Mouse (Mus musculus): ENCODE results near the gene Ano6. TPM values are rescaled to one million over a fixed set of nuclear protein-coding genes. Genes with fewer than 3 reads are reported as not detected.

Ano6 gene
- polyA plus RNA-seq, 1 experiment: 54.5 TPM

- Histone ChIP-seq H3K79me2 (ENCODE audit: control insufficient read depth, insufficient read depth) (peaks cover 35% of the 10 kb centered on the region), H3K4me2 (ENCODE audit: low read depth) (no peak overlapping the region), H3K36me3 (ENCODE audit: control insufficient read depth, insufficient read depth) (peaks cover 51% of the 10 kb centered on the region), H3ac (ENCODE audit: control insufficient read depth, insufficient read length) (no peak overlapping the region), H3K4me3 (no peak overlapping the region), H3K27me3 (ENCODE audit: control insufficient read depth, insufficient read depth, insufficient read length) (no peaks in the 10 kb centered on the region)
- TF ChIP-seq SRF (IDR thresholded peaks at IDR 0.05; ENCODE audit: control insufficient read depth, insufficient read length, low read depth) (no peak), E2F4 (IDR thresholded peaks at IDR 0.05; ENCODE audit: insufficient read depth) (no peak), CEBPB (IDR thresholded peaks at IDR 0.05; ENCODE audit: insufficient read depth, poor library complexity, severe bottlenecking) (no peak), POLR2A (IDR thresholded peaks at IDR 0.05; ENCODE audit: insufficient read length, low read depth) (no peak), MAX (IDR thresholded peaks at IDR 0.05; ENCODE audit: low read depth) (no peak), POLR2AphosphoS2 (IDR thresholded peaks at IDR 0.05; ENCODE audit: insufficient read length, low read depth) (no peak), REST (IDR thresholded peaks at IDR 0.05; ENCODE audit: insufficient read depth, insufficient read length) (no peak), TCF12 (IDR thresholded peaks at IDR 0.05; ENCODE audit: insufficient read depth, poor library complexity, severe bottlenecking) (no peak), MYOG (IDR thresholded peaks at IDR 0.05; ENCODE audit: control insufficient read depth in 1 of 3, insufficient read depth in 1 of 3, insufficient read length in 2 of 3, low read depth in 2 of 3) (no peak), USF1 (IDR thresholded peaks at IDR 0.05; ENCODE audit: low read depth) (no peak), TCF3 (IDR thresholded peaks at IDR 0.05; ENCODE audit: insufficient read length, low read depth) (no peak), MYOD1 (IDR thresholded peaks at IDR 0.05; ENCODE audit: control insufficient read depth in 1 of 3, insufficient read length in 2 of 3, low read depth in 2 of 3) (no peak)
Measured at GRCm38 (mm10) chr15:95921072-95921471, 130.4 kb downstream of the Ano6 start.

DNA sequence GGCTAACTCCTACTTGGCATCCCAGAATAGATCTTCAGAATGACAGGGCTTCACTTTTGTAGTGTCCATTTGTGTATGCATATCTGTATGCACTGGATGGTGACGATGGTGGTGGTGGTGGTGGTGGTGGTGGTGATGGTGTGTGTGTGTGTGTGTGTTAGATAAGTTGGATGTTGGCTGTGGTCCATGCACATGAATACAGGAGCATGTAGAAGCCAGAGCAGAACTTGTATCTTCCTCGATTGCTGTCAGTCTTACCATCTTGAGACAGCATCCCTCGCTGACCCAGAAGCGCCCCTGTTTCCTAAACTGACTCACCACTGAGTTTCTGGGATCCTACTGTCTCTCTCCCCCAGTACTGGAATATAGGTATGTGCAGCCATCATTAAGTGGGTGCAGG, 131.0 kb downstream of the Ano6 start:
- no peak overlapping the region for H3K4me2 ChIP-seq (ENCODE audit: low read depth)
- H3ac ChIP-seq (ENCODE audit: control insufficient read depth, insufficient read length): no peak overlapping the region
- TF ChIP-seq REST (IDR thresholded peaks at IDR 0.05; ENCODE audit: insufficient read depth, insufficient read length): no peak
- TF ChIP-seq TCF3 (IDR thresholded peaks at IDR 0.05; ENCODE audit: insufficient read length, low read depth): no peak
- TF ChIP-seq MYOG (IDR thresholded peaks at IDR 0.05; ENCODE audit: control insufficient read depth in 1 of 3, insufficient read depth in 1 of 3, insufficient read length in 2 of 3, low read depth in 2 of 3): no peak
- TF ChIP-seq POLR2A (IDR thresholded peaks at IDR 0.05; ENCODE audit: insufficient read length, low read depth): no peak
- H3K4me3 ChIP-seq: no peak overlapping the region
- H3K27me3 ChIP-seq (ENCODE audit: control insufficient read depth, insufficient read depth, insufficient read length): no peaks in the 10 kb centered on the region
- peaks cover 35% of the 10 kb centered on the region for H3K79me2 ChIP-seq (ENCODE audit: control insufficient read depth, insufficient read depth)
- H3K36me3 ChIP-seq (ENCODE audit: control insufficient read depth, insufficient read depth): peaks cover 51% of the 10 kb centered on the region

DNA sequence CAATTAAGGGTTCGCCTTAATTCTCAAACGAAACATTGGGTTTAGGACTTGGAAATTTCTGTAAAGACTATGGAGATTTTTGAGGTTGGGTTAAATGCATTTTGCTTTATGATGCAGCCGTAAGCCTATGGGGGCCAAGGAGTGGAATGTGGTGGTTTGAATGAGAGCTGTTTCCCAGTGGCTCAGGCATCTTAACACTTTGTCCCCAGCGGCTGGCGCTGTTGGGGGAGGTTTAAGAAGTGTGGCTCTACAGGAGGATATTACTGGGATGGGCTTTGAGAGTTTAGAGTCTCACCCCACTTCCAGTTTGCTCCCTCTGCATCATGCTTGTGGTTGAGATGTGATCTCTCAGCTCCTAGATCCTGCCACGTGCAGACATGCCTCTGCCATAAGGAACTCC, 131.9 kb downstream of the Ano6 start:
- no peak overlapping the region for H3K4me2 ChIP-seq (ENCODE audit: low read depth)
- TF ChIP-seq MYOG (IDR thresholded peaks at IDR 0.05; ENCODE audit: control insufficient read depth in 1 of 3, insufficient read depth in 1 of 3, insufficient read length in 2 of 3, low read depth in 2 of 3) (no peak), SRF (IDR thresholded peaks at IDR 0.05; ENCODE audit: control insufficient read depth, insufficient read length, low read depth) (no peak), TCF3 (IDR thresholded peaks at IDR 0.05; ENCODE audit: insufficient read length, low read depth) (no peak), CEBPB (IDR thresholded peaks at IDR 0.05; ENCODE audit: insufficient read depth, poor library complexity, severe bottlenecking) (no peak), REST (IDR thresholded peaks at IDR 0.05; ENCODE audit: insufficient read depth, insufficient read length) (no peak), POLR2A (IDR thresholded peaks at IDR 0.05; ENCODE audit: insufficient read length, low read depth) (no peak), TCF12 (IDR thresholded peaks at IDR 0.05; ENCODE audit: insufficient read depth, poor library complexity, severe bottlenecking) (no peak), POLR2AphosphoS2 (IDR thresholded peaks at IDR 0.05; ENCODE audit: insufficient read length, low read depth) (no peak), MYOD1 (IDR thresholded peaks at IDR 0.05; ENCODE audit: control insufficient read depth in 1 of 3, insufficient read length in 2 of 3, low read depth in 2 of 3) (no peak), USF1 (IDR thresholded peaks at IDR 0.05; ENCODE audit: low read depth) (no peak)
- H3K36me3 ChIP-seq (ENCODE audit: control insufficient read depth, insufficient read depth): peaks cover 45% of the 10 kb centered on the region
- peaks cover 35% of the 10 kb centered on the region for H3K79me2 ChIP-seq (ENCODE audit: control insufficient read depth, insufficient read depth)
- H3K4me3 ChIP-seq: no peak overlapping the region
- H3ac ChIP-seq (ENCODE audit: control insufficient read depth, insufficient read length): no peak overlapping the region
- H3K27me3 ChIP-seq (ENCODE audit: control insufficient read depth, insufficient read depth, insufficient read length): no peaks in the 10 kb centered on the region

- Histone ChIP-seq H3K4me3 (no peak overlapping the region), H3K36me3 (ENCODE audit: control insufficient read depth, insufficient read depth) (peaks cover 47% of the 10 kb centered on the region)
Measured at GRCm38 (mm10) chr15:95925334-95925986, 134.8 kb downstream of the Ano6 start.

More at GRCm38 (mm10) chr15:95925334-95925986, 134.8 kb downstream of the Ano6 start:
- Histone ChIP-seq H3K27me3 (ENCODE audit: control insufficient read depth, insufficient read depth, insufficient read length) (no peaks in the 10 kb centered on the region), H3K79me2 (ENCODE audit: control insufficient read depth, insufficient read depth) (peaks cover 35% of the 10 kb centered on the region), H3ac (ENCODE audit: control insufficient read depth, insufficient read length) (no peak overlapping the region), H3K4me2 (ENCODE audit: low read depth) (no peak overlapping the region)
- TF ChIP-seq MAX (IDR thresholded peaks at IDR 0.05; ENCODE audit: low read depth) (no peak), POLR2AphosphoS2 (IDR thresholded peaks at IDR 0.05; ENCODE audit: insufficient read length, low read depth) (no peak), TCF12 (IDR thresholded peaks at IDR 0.05; ENCODE audit: insufficient read depth, poor library complexity, severe bottlenecking) (no peak), SRF (IDR thresholded peaks at IDR 0.05; ENCODE audit: control insufficient read depth, insufficient read length, low read depth) (no peak), MYOG (IDR thresholded peaks at IDR 0.05; ENCODE audit: control insufficient read depth in 1 of 3, insufficient read depth in 1 of 3, insufficient read length in 2 of 3, low read depth in 2 of 3) (no peak), TCF3 (IDR thresholded peaks at IDR 0.05; ENCODE audit: insufficient read length, low read depth) (no peak), USF1 (IDR thresholded peaks at IDR 0.05; ENCODE audit: low read depth) (no peak), CEBPB (IDR thresholded peaks at IDR 0.05; ENCODE audit: insufficient read depth, poor library complexity, severe bottlenecking) (no peak), E2F4 (IDR thresholded peaks at IDR 0.05; ENCODE audit: insufficient read depth) (no peak), POLR2A (IDR thresholded peaks at IDR 0.05; ENCODE audit: insufficient read length, low read depth) (no peak), REST (IDR thresholded peaks at IDR 0.05; ENCODE audit: insufficient read depth, insufficient read length) (no peak), MYOD1 (IDR thresholded peaks at IDR 0.05; ENCODE audit: control insufficient read depth in 1 of 3, insufficient read length in 2 of 3, low read depth in 2 of 3) (no peak)

All from myocyte (in vitro differentiated cells).